Mouse (Mus musculus) myocyte (in vitro differentiated cells): ENCODE results near the gene Gm11939. TPM values are rescaled to one million over a fixed set of nuclear protein-coding genes. Genes with fewer than 3 reads are reported as not detected.
A peak's percentile ranks its signal among the peaks of the same experiment; 100 is the strongest.

ENCODE experiments used
- H3K27me3 ChIP-seq: one replicate; pipeline ENCODE4 v1.6.1; 2011; ENCODE audit not compliant: control insufficient read depth, insufficient read depth, insufficient read length
- H3K36me3 ChIP-seq: one replicate; pipeline ENCODE4 v1.6.1; 2011; ENCODE audit not compliant: control insufficient read depth, insufficient read depth
- H3K4me2 ChIP-seq: one replicate; pipeline ENCODE4 v1.6.1; 2011; ENCODE audit warnings: low read depth, control low read depth
- H3K4me3 ChIP-seq: one replicate; pipeline ENCODE4 v1.5.1; 2011; ENCODE audit warnings: mild to moderate bottlenecking, control low read depth, moderate library complexity
- H3K79me2 ChIP-seq: one replicate; pipeline ENCODE4 v1.6.1; 2011; ENCODE audit not compliant: control insufficient read depth, insufficient read depth
- H3ac ChIP-seq: one replicate; pipeline ENCODE4 v1.6.1; 2011; ENCODE audit not compliant: control insufficient read depth, insufficient read length
- CEBPB ChIP-seq: IDR thresholded peaks from 2 replicates; pipeline ENCODE4 v1.6.1; 2011; ENCODE audit warnings: mild to moderate bottlenecking, moderate library complexity; ENCODE audit not compliant: poor library complexity, insufficient read depth, severe bottlenecking
- E2F4 ChIP-seq: IDR thresholded peaks from one replicate; pipeline ENCODE4 v1.6.1; 2011; ENCODE audit warnings: mild to moderate bottlenecking, control low read depth, moderate library complexity; ENCODE audit not compliant: insufficient read depth
- MAX ChIP-seq: IDR thresholded peaks from one replicate; pipeline ENCODE4 v1.6.1; 2011; ENCODE audit warnings: low read depth, mild to moderate bottlenecking, control low read depth
- MYOD1 ChIP-seq, 3 experiments: IDR thresholded peaks; one replicate each; pipeline ENCODE4 v1.6.1; 2011; ENCODE audit warnings: control low read depth in 2 of 3, low read depth in 2 of 3, mild to moderate bottlenecking in 2 of 3, moderate library complexity in 1 of 3; ENCODE audit not compliant: insufficient read length in 2 of 3, control insufficient read depth in 1 of 3
- MYOG ChIP-seq, 3 experiments: IDR thresholded peaks; one replicate each; pipeline ENCODE4 v1.6.1; 2011; ENCODE audit warnings: control low read depth in 2 of 3, low read depth in 2 of 3, mild to moderate bottlenecking in 2 of 3; ENCODE audit not compliant: insufficient read length in 2 of 3, control insufficient read depth in 1 of 3, insufficient read depth in 1 of 3
- POLR2A ChIP-seq: IDR thresholded peaks from one replicate; pipeline ENCODE4 v1.6.1; 2011; ENCODE audit warnings: low read depth, mild to moderate bottlenecking, control low read depth, moderate library complexity; ENCODE audit not compliant: insufficient read length
- POLR2AphosphoS2 ChIP-seq: IDR thresholded peaks from one replicate; pipeline ENCODE4 v1.6.1; 2011; ENCODE audit warnings: low read depth, control low read depth; ENCODE audit not compliant: insufficient read length
- REST ChIP-seq: IDR thresholded peaks from one replicate; pipeline ENCODE4 v1.6.1; 2011; ENCODE audit warnings: mild to moderate bottlenecking, control low read depth, moderate library complexity; ENCODE audit not compliant: insufficient read depth, insufficient read length
- SRF ChIP-seq: IDR thresholded peaks from one replicate; pipeline ENCODE4 v1.6.1; 2011; ENCODE audit warnings: low read depth; ENCODE audit not compliant: control insufficient read depth, insufficient read length
- TCF12 ChIP-seq: IDR thresholded peaks from one replicate; pipeline ENCODE4 v1.6.1; 2011; ENCODE audit warnings: mild to moderate bottlenecking, control low read depth; ENCODE audit not compliant: poor library complexity, insufficient read depth, severe bottlenecking
- TCF3 ChIP-seq: IDR thresholded peaks from one replicate; pipeline ENCODE4 v1.6.1; 2011; ENCODE audit warnings: low read depth, control low read depth; ENCODE audit not compliant: insufficient read length
- USF1 ChIP-seq: IDR thresholded peaks from one replicate; pipeline ENCODE4 v1.6.1; 2011; ENCODE audit warnings: low read depth, mild to moderate bottlenecking, control low read depth, moderate library complexity
- polyA plus RNA-seq: library from polyadenylated mRNA; unstranded; fragments of >200 nt; fragmentation: generic; extraction: Trizol; gene quantifications from one replicate; pipeline ENCODE4 v1.2.1, GENCODE M21; 2012; ENCODE audit warnings: missing spikeins

Gene Gm11939
- polyA plus RNA-seq, 1 experiment: not detected

- Histone ChIP-seq H3K79me2 (no peaks in the 10 kb centered on the region), H3K4me3 (no peak overlapping the region), H3K36me3 (no peaks in the 10 kb centered on the region), H3K4me2 (peak overlapping the region; percentile 51), H3K27me3 (no peaks in the 10 kb centered on the region), H3ac (no peak overlapping the region)
- TF ChIP-seq CEBPB (no peak), TCF12 (no peak), E2F4 (no peak), POLR2A (no peak), REST (no peak), MAX (no peak), TCF3 (no peak), USF1 (no peak)
Observed at GRCm38 (mm10) chr11:99581564-99581963, 22.3 kb upstream of the Gm11939 start.

GRCm38 (mm10) chr11:99581051-99581450 is 21.8 kb upstream of the Gm11939 start:
- H3K4me3 ChIP-seq: no peak overlapping the region
- peak overlapping the region; percentile 51 for H3K4me2 ChIP-seq
- H3K79me2 ChIP-seq: no peaks in the 10 kb centered on the region
- no peak overlapping the region for H3ac ChIP-seq
- no peaks in the 10 kb centered on the region for H3K27me3 ChIP-seq
- no peak for TF ChIP-seq TCF3
- TF ChIP-seq CEBPB: no peak
- TF ChIP-seq POLR2A: no peak
- TF ChIP-seq MYOG (IDR thresholded peaks at IDR 0.05; ENCODE audit: control insufficient read depth in 1 of 3, insufficient read depth in 1 of 3, insufficient read length in 2 of 3, low read depth in 2 of 3): no peak
- no peak for TF ChIP-seq REST
- no peak for TF ChIP-seq POLR2AphosphoS2
- no peak for TF ChIP-seq SRF
- no peak for TF ChIP-seq USF1
- no peak for TF ChIP-seq E2F4
- no peak for TF ChIP-seq MYOD1 (IDR thresholded peaks at IDR 0.05; ENCODE audit: control insufficient read depth in 1 of 3, insufficient read length in 2 of 3, low read depth in 2 of 3)
- no peak for TF ChIP-seq MAX
- TF ChIP-seq TCF12: no peak
- no peaks in the 10 kb centered on the region for H3K36me3 ChIP-seq

- H3K27me3 ChIP-seq: no peaks in the 10 kb centered on the region
- no peak within 1 kb of the TSS for H3ac ChIP-seq
- no peaks in the 10 kb centered on the region for H3K79me2 ChIP-seq
- H3K4me3 ChIP-seq: no peak within 1 kb of the TSS
- TF ChIP-seq POLR2A: no peak
- no peak for TF ChIP-seq POLR2AphosphoS2
- peak; percentile 96 to 98 (median 98) for TF ChIP-seq MYOG (IDR thresholded peaks at IDR 0.05; ENCODE audit: control insufficient read depth in 1 of 3, insufficient read depth in 1 of 3, insufficient read length in 2 of 3, low read depth in 2 of 3)
- no peak for TF ChIP-seq CEBPB
- TF ChIP-seq TCF12: peak; percentile 98
- TF ChIP-seq TCF3: peak; percentile 98
- TF ChIP-seq USF1: no peak
- peak in 2 of 3 experiments; percentile 96 to 98 for TF ChIP-seq MYOD1 (IDR thresholded peaks at IDR 0.05; ENCODE audit: control insufficient read depth in 1 of 3, insufficient read length in 2 of 3, low read depth in 2 of 3)
- H3K36me3 ChIP-seq: no peaks in the 10 kb centered on the region
- H3K4me2 ChIP-seq: peak within 1 kb of the TSS; percentile 51
Observed at GRCm38 (mm10) chr11:99580636-99581035, 21.4 kb upstream of the Gm11939 start, which contains the start of gene Krtap1-5. Krtap1-5 (minus strand) TSS chr11:99581016.

DNA sequence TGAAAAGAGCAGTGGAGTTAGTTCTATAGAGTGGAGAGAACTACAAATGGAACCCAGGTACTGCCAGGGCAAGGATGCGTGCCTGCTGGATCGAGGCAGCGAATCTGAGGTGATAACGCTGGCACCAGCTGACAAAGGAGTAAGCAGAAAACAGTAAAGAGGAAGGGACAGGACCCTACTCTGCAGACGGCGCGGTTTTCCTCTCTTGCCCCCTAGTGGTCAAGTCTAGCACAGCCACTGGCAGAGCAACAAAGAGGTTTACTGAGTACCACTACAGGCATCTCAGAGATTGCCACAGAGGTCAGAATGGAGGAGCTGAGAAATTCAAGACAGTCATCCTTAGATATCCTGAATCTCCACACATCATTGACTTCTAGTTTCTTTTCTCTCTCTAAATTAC is 14.8 kb upstream of the Gm11939 start:
- H3K79me2 ChIP-seq: no peaks in the 10 kb centered on the region
- H3K27me3 ChIP-seq: no peaks in the 10 kb centered on the region
- TF ChIP-seq SRF (no peak), TCF12 (no peak), POLR2A (no peak), POLR2AphosphoS2 (no peak)
- no peak overlapping the region for H3ac ChIP-seq
- H3K36me3 ChIP-seq: no peaks in the 10 kb centered on the region
- H3K4me2 ChIP-seq: peak overlapping the region; percentile 44
- no peak overlapping the region for H3K4me3 ChIP-seq

DNA sequence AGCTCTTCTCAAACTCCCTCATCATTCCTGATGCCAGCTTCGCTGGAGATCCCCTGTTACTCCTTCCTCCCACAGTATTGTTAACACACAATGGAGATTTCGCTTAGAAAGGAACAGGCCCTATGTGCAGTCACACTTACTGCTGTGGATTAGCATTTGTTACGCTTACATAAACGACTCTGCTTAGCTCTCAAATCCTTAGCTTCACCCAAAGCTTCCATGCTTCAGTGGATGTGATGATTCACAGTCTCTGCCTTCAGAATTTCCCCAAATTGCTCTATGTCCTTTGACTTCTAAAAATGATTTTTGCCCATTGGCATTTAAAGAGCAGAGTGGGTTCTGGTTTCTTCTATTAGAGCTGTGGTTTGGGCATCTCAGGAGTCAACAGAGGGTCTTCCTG is 13.9 kb upstream of the Gm11939 start:
- H3K4me3 ChIP-seq: no peak overlapping the region
- no peaks in the 10 kb centered on the region for H3K27me3 ChIP-seq
- no peak overlapping the region for H3ac ChIP-seq
- no peak overlapping the region for H3K4me2 ChIP-seq
- no peak for TF ChIP-seq REST
- no peak for TF ChIP-seq CEBPB
- no peak for TF ChIP-seq MYOD1 (IDR thresholded peaks at IDR 0.05; ENCODE audit: control insufficient read depth in 1 of 3, insufficient read length in 2 of 3, low read depth in 2 of 3)
- TF ChIP-seq SRF: no peak
- no peak for TF ChIP-seq TCF12
- no peak for TF ChIP-seq MAX
- no peak for TF ChIP-seq MYOG (IDR thresholded peaks at IDR 0.05; ENCODE audit: control insufficient read depth in 1 of 3, insufficient read depth in 1 of 3, insufficient read length in 2 of 3, low read depth in 2 of 3)
- TF ChIP-seq TCF3: no peak
- no peak for TF ChIP-seq E2F4
- TF ChIP-seq USF1: no peak
- TF ChIP-seq POLR2AphosphoS2: no peak
- no peaks in the 10 kb centered on the region for H3K36me3 ChIP-seq
- H3K79me2 ChIP-seq: no peaks in the 10 kb centered on the region
